19 mouse cellular contexts compared by ENCODE assay signal in genomic region chr9:88113094-88113493, GRCm38 (mm10).
DNase-seq lines count a peak whose midpoint lies in the region; ATAC-seq and TF ChIP-seq lines count a peak whose summit lies in the region.
"Had no signal": no experiment of that assay in that cellular context is flagged by ENCODE, and none has a peak within 500 bp of the region (broad histone marks: within the 10 kb centered on the region; RNA-seq: fewer than 3 reads in every experiment).

No protein-coding gene starts in this region.

- TF ChIP-seq POLR2A in CH12.LX (IDR thresholded peaks at IDR 0.05; ENCODE audit: low read depth, low read length): no peak

- TF ChIP-seq EP300 in CH12.LX (IDR thresholded peaks at IDR 0.05; ENCODE audit: low read length): no peak

- H3K36me3 ChIP-seq in CH12.LX (replicated peaks in 1 of 2; ENCODE audit: control insufficient read depth in 1 of 2, insufficient read depth in 1 of 2, low read length in 1 of 2): no peaks in the 10 kb centered on the region
- no peaks in the 10 kb centered on the region for H3K36me3 ChIP-seq in neural tube, embryonic 15.5 days
- H3K36me3 ChIP-seq in hindbrain, embryonic 14.5 days (replicated peaks; ENCODE audit: control insufficient read depth, insufficient read depth): no peaks in the 10 kb centered on the region
- H3K36me3 ChIP-seq: embryonic facial prominence, embryonic 10.5 days; G1E; heart, embryonic 10.5 days; hindbrain, embryonic 13.5 days had no signal

- peak; percentile 31; the same call in 1 of the 2 replicates for TF ChIP-seq CTCF in layer of hippocampus, adult 2 months (conservative IDR thresholded peaks at IDR 0.05)
- TF ChIP-seq CTCF in CH12.LX (conservative IDR thresholded peaks at IDR 0.05 in 1 of 2, IDR thresholded peaks at IDR 0.05 in 1 of 2; ENCODE audit: low read depth in 2 of 2, low read length in 2 of 2): peak in 1 of 2 experiments; percentile 60; a peak in 2 of 4 replicates

- no peaks in the 10 kb centered on the region for H3K9me3 ChIP-seq in CH12.LX (replicated peaks; ENCODE audit: low read length)
- no peaks in the 10 kb centered on the region for H3K9me3 ChIP-seq in neural tube, embryonic 15.5 days (replicated peaks)
- no peaks in the 10 kb centered on the region for H3K9me3 ChIP-seq in hindbrain, embryonic 14.5 days (ENCODE audit: control insufficient read depth, low read length)
- H3K9me3 ChIP-seq: embryonic facial prominence, embryonic 10.5 days; forebrain, embryonic 13.5 days; heart, embryonic 10.5 days; hindbrain, embryonic 13.5 days had no signal

- peaks cover 0 to 6% of the 10 kb centered on the region in 2 experiments; a peak in 2 of 4 replicates for H3K4me1 ChIP-seq in CH12.LX (ENCODE audit: control insufficient read depth in 1 of 2, insufficient read depth in 2 of 2)
- no peaks in the 10 kb centered on the region for H3K4me1 ChIP-seq in neural tube, embryonic 15.5 days
- H3K4me1 ChIP-seq in hindbrain, embryonic 14.5 days (replicated peaks; ENCODE audit: control insufficient read depth, insufficient read depth, low read length): no peaks in the 10 kb centered on the region
- H3K4me1 ChIP-seq: forebrain, embryonic 13.5 days; heart, embryonic 10.5 days; hindbrain, embryonic 13.5 days had no signal

- ATAC-seq in neural tube, embryonic 15.5 days (ENCODE audit: low FRiP score): no peak
- ATAC-seq in hindbrain, embryonic 14.5 days (ENCODE audit: low FRiP score): no peak
- ATAC-seq: activated CD4-positive, CD25-positive, alpha-beta regulatory T cell, adult 4 months; forebrain, embryonic 13.5 days; forebrain, postnatal 0 days; intestine, embryonic 16.5 days had no signal

- H3K27ac ChIP-seq in layer of hippocampus, adult 2 months: no peak overlapping the region
- H3K27ac ChIP-seq in CH12.LX (ENCODE audit: insufficient read depth, low read depth): no peak overlapping the region
- H3K27ac ChIP-seq in neural tube, embryonic 15.5 days (replicated peaks): no peak overlapping the region
- H3K27ac ChIP-seq in hindbrain, embryonic 14.5 days: no peak overlapping the region
- H3K27ac ChIP-seq: embryonic facial prominence, embryonic 10.5 days; forebrain, embryonic 13.5 days; heart, embryonic 10.5 days; hindbrain, embryonic 13.5 days had no signal

- dilution Hi-C loops in CH12.LX (cut with MboI; ENCODE audit: extremely low pct_ligation_motif_present, extremely low pct_unique_long_range_greater_than_20kb, low sequenced_read_pairs): no loop called here

- H3K4me2 ChIP-seq in CH12.LX (ENCODE audit: insufficient read depth, low read depth, poor library complexity, severe bottlenecking): no peak overlapping the region
- H3K4me2 ChIP-seq in neural tube, embryonic 15.5 days: no peak overlapping the region
- H3K4me2 ChIP-seq in hindbrain, embryonic 14.5 days (replicated peaks): no peak overlapping the region
- H3K4me2 ChIP-seq: forebrain, embryonic 13.5 days; hindbrain, embryonic 13.5 days had no signal

- in situ Hi-C loops in CH12.LX (cut with MboI; ENCODE audit: low pct_ligation_motif_present, low pct_unique_long_range_greater_than_20kb, low sequenced_read_pairs): loop anchor here (25.0 kb wide), 1 partner anchor 99 kb away; no protein-coding TSS in a partner anchor

- H3K79me2 ChIP-seq in CH12.LX (replicated peaks; ENCODE audit: control insufficient read depth, extremely low read depth, insufficient read depth, poor library complexity, severe bottlenecking): no peaks in the 10 kb centered on the region

- H3K27me3 ChIP-seq in CH12.LX (replicated peaks): no peaks in the 10 kb centered on the region
- H3K27me3 ChIP-seq in neural tube, embryonic 15.5 days (replicated peaks): no peaks in the 10 kb centered on the region
- no peaks in the 10 kb centered on the region for H3K27me3 ChIP-seq in hindbrain, embryonic 14.5 days (ENCODE audit: control insufficient read depth, insufficient read depth, low read length)
- H3K27me3 ChIP-seq: forebrain, embryonic 13.5 days; hindbrain, embryonic 13.5 days had no signal

- no peak overlapping the region for H3K4me3 ChIP-seq in layer of hippocampus, adult 2 months
- no peak overlapping the region for H3K4me3 ChIP-seq in CH12.LX (replicated peaks in 1 of 3; ENCODE audit: low read depth in 2 of 3, low read length in 2 of 3, poor library complexity in 1 of 3)
- no peak overlapping the region for H3K4me3 ChIP-seq in neural tube, embryonic 15.5 days (replicated peaks)
- no peak overlapping the region for H3K4me3 ChIP-seq in hindbrain, embryonic 14.5 days (replicated peaks; ENCODE audit: low read length)
- H3K4me3 ChIP-seq: embryonic facial prominence, embryonic 10.5 days; forebrain, embryonic 13.5 days; heart, embryonic 10.5 days; hindbrain, embryonic 13.5 days had no signal

- WGBS in neural tube, embryonic 15.5 days: 48% methylated on average over 1 of the region's 1 CpGs
- 70% methylated on average over 1 of the region's 1 CpGs for WGBS in hindbrain, embryonic 14.5 days

- no peak overlapping the region for H3K9ac ChIP-seq in CH12.LX (ENCODE audit: insufficient read depth, low read depth)
- no peak overlapping the region for H3K9ac ChIP-seq in neural tube, embryonic 15.5 days (replicated peaks)
- no peak overlapping the region for H3K9ac ChIP-seq in hindbrain, embryonic 14.5 days
- H3K9ac ChIP-seq: forebrain, embryonic 13.5 days; forebrain, postnatal 0 days; hindbrain, embryonic 13.5 days had no signal

- peak; percentile 53 for TF ChIP-seq RAD21 in CH12.LX (IDR thresholded peaks at IDR 0.05; ENCODE audit: low read depth, low read length)

- DNase-seq in layer of hippocampus, adult 2 months (ENCODE audit: low spot score in 2 of 2): no peak
- no peak for DNase-seq in layer of hippocampus, adult 9-10 months (ENCODE audit: low spot score)
- DNase-seq in CH12.LX (ENCODE audit: extremely low read depth) (peak; percentile 28), R1 (ENCODE audit: low read depth, low spot score) (peak; percentile 15)
- DNase-seq in hindbrain, embryonic 14.5 days (ENCODE audit: low spot score): no peak
- DNase-seq: adrenal gland, postnatal 14 days; cerebellum, adult 18-20 months; cerebellum, postnatal 10 days; forebrain, postnatal 0 days; gastrocnemius, postnatal 36 days; heart, postnatal 14 days had no signal

TF ChIP-seq in CH12.LX, 34 proteins besides CTCF, POLR2A, EP300 and RAD21:
- no peak for TF ChIP-seq NELFE (IDR thresholded peaks at IDR 0.05; ENCODE audit: low read depth, low read length)
- TF ChIP-seq SMC3 (IDR thresholded peaks at IDR 0.05; ENCODE audit: low read depth, low read length): peak; percentile 67

Comparison
In these comparisons a context has a peak if more than half of its experiments do, and no peak if none do; other contexts are left out.
1. DNase-seq: peak in CH12.LX (single experiment) and R1 (single experiment); none in layer of hippocampus, adult 2 months (0 of 2), layer of hippocampus, adult 9-10 months (single experiment) and hindbrain, embryonic 14.5 days (single experiment).